Mouse (Mus musculus) hindbrain, postnatal 0 days (tissue): Measurements from ENCODE around the gene Tmem246. TPM values are rescaled to one million over a fixed set of nuclear protein-coding genes. Genes with fewer than 3 reads are reported as not detected.

Experiments
- ATAC-seq: fragments of 200-750 bp; cut with Nextera tagmentation; 2 replicates; pipeline ENCODE4 v1.8.0; 2017; ENCODE audit warnings: mild to moderate bottlenecking, moderate TSS enrichment, moderate library complexity
- DNase-seq: peaks from one replicate; pipeline ENCODE4 v3.0.0-alpha.2; 2015; ENCODE audit warnings: low spot score
- H3K27ac ChIP-seq: fragments of 300-500 bp; sonication (generic); 2 replicates; pipeline ENCODE4 v1.5.1; 2014; ENCODE audit warnings: mild to moderate bottlenecking
- H3K27me3 ChIP-seq: fragments of 300-500 bp; sonication (generic); 2 replicates; pipeline ENCODE4 v1.6.1; 2014; ENCODE audit warnings: low read length, mixed read lengths; ENCODE audit not compliant: insufficient read depth
- H3K36me3 ChIP-seq: fragments of 300-500 bp; sonication (generic); 2 replicates; pipeline ENCODE4 v1.6.1; 2014; ENCODE audit warnings: low read length, mixed read lengths; ENCODE audit not compliant: insufficient read depth
- H3K4me1 ChIP-seq: fragments of 300-500 bp; sonication (generic); 2 replicates; pipeline ENCODE4 v1.6.1; 2014; ENCODE audit warnings: antibody characterized with exemption, low read length, mixed read lengths; ENCODE audit not compliant: insufficient read depth
- H3K4me2 ChIP-seq: fragments of 300-500 bp; sonication (generic); 2 replicates; pipeline ENCODE4 v1.6.1; 2014; ENCODE audit warnings: low read depth, mild to moderate bottlenecking, low read length, moderate library complexity, mixed read lengths
- H3K4me3 ChIP-seq: fragments of 300-500 bp; sonication (generic); 2 replicates; pipeline ENCODE4 v1.5.1; 2014; ENCODE audit warnings: low read length
- H3K9ac ChIP-seq: fragments of 300-500 bp; sonication (generic); replicated peaks from 2 replicates; pipeline ENCODE4 v1.6.1; 2014; ENCODE audit warnings: mild to moderate bottlenecking, low read length, moderate library complexity, mixed read lengths
- H3K9me3 ChIP-seq: fragments of 300-500 bp; sonication (generic); 2 replicates; pipeline ENCODE4 v1.6.1; 2016; ENCODE audit warnings: low read length, mixed read lengths
- CTCF ChIP-seq: IDR thresholded peaks from 2 replicates; pipeline ENCODE4 v1.5.1; 2016; ENCODE audit warnings: antibody characterized with exemption, control low read depth, low read depth
- WGBS: fragments of 180-500 bp; shearing (Covaris S2); extraction: QIAGEN DNeasy Blood & Tissue Kit; methylation state at CpG from one replicate; pipeline ENCODE4 v1.1.7; 2014; 5-methylcytosine and 5-hydroxymethylcytosine counted together
- polyA plus RNA-seq: library from polyadenylated mRNA; unstranded; fragments of >200 nt; fragmentation: Nextera tagmentation; extraction: Ambion mirVana; gene quantifications from 2 replicates; pipeline ENCODE4 v1.2.1, GENCODE M21; 2015
- total RNA-seq: library from RNA; depleted of rRNA; stranded (reverse); fragments of >200 nt; gene quantifications from 2 replicates; pipeline ENCODE4 v1.2.3, GENCODE M21; 2014; rRNA removed

Gene Tmem246
- total RNA-seq (191 and 232 TPM in 2 replicates), polyA plus RNA-seq (151 and 158 TPM in 2 replicates)

DNA sequence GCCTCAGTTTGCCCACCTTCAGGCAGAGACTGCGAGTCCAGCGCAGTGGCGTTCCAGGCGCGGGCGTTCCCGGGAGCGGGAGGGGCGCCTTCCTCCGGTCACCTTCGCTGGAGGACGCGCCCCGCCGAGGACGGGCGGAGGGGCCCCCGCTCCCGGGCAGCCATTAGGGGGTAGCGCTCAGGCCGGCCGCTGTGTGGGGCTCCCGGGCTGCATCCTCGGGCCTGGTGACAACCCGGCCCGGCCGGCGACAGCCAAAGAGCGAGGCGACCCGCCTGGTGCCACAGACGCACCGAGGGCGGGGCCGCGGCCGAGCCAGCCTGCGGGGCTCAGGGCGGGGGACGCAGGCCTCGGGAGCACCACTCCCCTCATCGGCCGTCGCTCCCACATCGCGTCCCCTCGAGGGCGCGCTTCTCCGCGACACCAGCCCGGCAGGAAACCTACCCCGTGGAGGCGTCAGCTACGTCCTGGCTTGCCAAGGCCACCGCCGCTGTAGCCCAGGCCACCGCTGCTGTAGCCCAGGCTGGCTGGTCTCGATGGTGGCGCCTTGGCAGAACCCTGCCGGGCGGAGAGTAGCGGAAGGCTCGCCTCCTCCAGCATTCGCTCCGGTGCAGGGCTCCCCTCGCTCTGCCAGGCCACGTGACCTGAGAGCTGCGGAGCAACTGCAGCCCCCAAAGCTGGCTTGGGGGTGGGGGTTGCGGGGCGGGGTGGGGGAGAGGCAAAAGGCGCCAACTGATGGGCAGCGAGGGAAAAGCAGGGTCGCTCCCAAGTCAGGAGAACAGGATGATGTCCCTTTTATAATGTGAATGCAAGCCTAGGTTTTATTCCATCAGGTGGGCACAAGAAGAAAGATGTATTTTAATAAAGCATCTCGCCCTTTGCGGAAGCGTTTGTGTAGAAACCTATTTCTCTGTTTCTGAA, at the start of gene Tmem246:
Tmem246 (minus strand) TSS at position 694 of the 918 bp plus-strand sequence.
- Histone ChIP-seq H3K4me3 (peak within 1 kb of the TSS; percentile 78), H3K36me3 (no peaks in the 10 kb centered on the region), H3K4me2 (peak within 1 kb of the TSS; percentile 84), H3K27me3 (no peaks in the 10 kb centered on the region), H3K4me1 (no peaks in the 10 kb centered on the region), H3K27ac (peak within 1 kb of the TSS; percentile 93), H3K9me3 (no peaks in the 10 kb centered on the region), H3K9ac (peak within 1 kb of the TSS; percentile 90)
- DNase-seq (peak; percentile 90), ATAC-seq (peak; percentile 94)
- WGBS = under 1% methylated on average over 73 of the region's 77 CpGs
- TF ChIP-seq CTCF = peak; percentile 33

- WGBS = 71% methylated on average over 2 of the region's 2 CpGs
- H3K36me3 ChIP-seq = peaks cover 50% of the 10 kb centered on the region
- DNase-seq (peak; percentile 27), ATAC-seq (no peak)
- no peak overlapping the region for H3K4me3 ChIP-seq
- H3K27me3 ChIP-seq = no peaks in the 10 kb centered on the region
- no peak overlapping the region for H3K27ac ChIP-seq
- H3K4me1 ChIP-seq = no peaks in the 10 kb centered on the region
- no peak; the same call in 1 of the 2 replicates for TF ChIP-seq CTCF
- no peaks in the 10 kb centered on the region for H3K9me3 ChIP-seq
- H3K9ac ChIP-seq = no peak overlapping the region
- no peak overlapping the region for H3K4me2 ChIP-seq
Observed at GRCm38 (mm10) chr4:49639913-49640312, 42.2 kb upstream of the Tmem246 start.

- no peaks in the 10 kb centered on the region for H3K27me3 ChIP-seq
- H3K4me3 ChIP-seq = no peak overlapping the region
- no peak overlapping the region for H3K27ac ChIP-seq
- peaks cover 7% of the 10 kb centered on the region; the same call in 1 of the 2 replicates for H3K4me1 ChIP-seq
- no peak for TF ChIP-seq CTCF
- H3K4me2 ChIP-seq = no peak overlapping the region
- WGBS = 83% methylated on average over 11 of the region's 11 CpGs
- DNase-seq (no peak), ATAC-seq (no peak)
- peaks cover 38% of the 10 kb centered on the region for H3K36me3 ChIP-seq
- H3K9ac ChIP-seq = no peak overlapping the region
- H3K9me3 ChIP-seq = no peaks in the 10 kb centered on the region
Observed at GRCm38 (mm10) chr4:49637821-49638220, 40.1 kb upstream of the Tmem246 start.

DNA sequence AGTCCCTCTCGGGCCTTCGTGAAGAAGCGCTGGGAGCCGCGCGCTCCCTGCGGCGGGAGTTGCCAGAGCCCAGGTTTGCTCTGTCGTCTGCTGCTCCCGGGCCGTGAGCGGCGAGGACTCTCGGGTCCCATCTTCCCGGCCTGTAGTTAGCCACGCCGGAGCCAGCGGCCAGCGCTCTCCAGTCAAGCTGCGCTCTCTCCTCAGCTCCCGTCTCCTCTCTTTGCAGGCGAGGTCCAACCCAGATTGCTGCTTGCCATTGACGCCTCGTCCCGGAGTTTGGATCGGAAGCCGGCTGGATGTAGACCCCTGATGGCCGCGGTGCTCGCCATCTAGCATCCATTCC, 34.4 kb upstream of the Tmem246 start:
- ATAC-seq (peak; percentile 82; the same call in 1 of the 2 replicates), DNase-seq (no peak)
- H3K4me2 ChIP-seq = peak overlapping the region; percentile 77
- peaks cover 7% of the 10 kb centered on the region; the same call in 1 of the 2 replicates for H3K4me1 ChIP-seq
- peaks cover 10% of the 10 kb centered on the region for H3K36me3 ChIP-seq
- peak overlapping the region; percentile 91 for H3K27ac ChIP-seq
- under 1% methylated on average over 30 of the region's 30 CpGs for WGBS
- no peak; the same call in 1 of the 2 replicates for TF ChIP-seq CTCF
- peak overlapping the region; percentile 65 for H3K9ac ChIP-seq
- H3K9me3 ChIP-seq = no peaks in the 10 kb centered on the region
- peak overlapping the region; percentile 62 for H3K4me3 ChIP-seq
- H3K27me3 ChIP-seq = no peaks in the 10 kb centered on the region

DNA sequence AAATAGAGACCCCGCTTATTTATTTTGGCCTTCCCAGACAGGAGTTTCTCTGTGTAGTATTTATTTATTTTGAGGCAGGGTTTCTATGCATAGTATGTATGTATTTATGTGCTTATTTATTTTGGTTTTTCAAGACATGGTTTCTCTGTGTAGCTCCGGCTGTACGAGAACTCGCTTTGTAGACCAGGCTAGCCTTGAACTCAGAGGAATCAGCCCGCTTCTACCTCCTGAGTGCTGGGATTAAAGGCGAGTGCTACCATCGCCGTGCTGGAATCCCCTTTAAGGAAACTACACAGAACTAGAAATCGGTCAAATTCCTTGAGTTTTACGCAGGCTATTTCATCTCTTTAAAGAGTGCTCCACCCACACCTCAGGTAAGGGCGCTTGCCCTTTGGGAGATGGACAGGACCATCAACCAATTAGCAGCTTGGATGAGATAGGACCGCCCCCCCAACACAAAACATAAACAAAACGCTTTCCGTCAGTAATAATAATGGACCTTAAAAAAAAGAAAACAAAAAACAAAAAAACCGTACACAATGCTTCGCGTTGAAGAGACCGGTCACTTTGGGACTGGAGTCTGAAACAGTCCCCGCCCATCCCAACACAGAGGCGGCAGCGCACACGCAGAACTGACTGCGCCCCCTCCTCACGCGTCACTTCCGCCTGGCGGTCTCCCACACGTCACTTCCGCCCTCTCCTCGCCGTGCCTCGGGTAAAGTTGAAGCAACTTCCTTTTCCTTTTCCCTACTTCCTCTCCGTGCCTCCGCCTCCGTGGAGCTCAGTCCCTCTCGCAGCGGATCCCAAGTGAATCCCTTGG, 33.9 kb upstream of the Tmem246 start, which contains the start of gene Rnf20:
Rnf20 (plus strand) TSS at position 688 of the 820 bp plus-strand sequence.
- peak within 1 kb of the TSS; percentile 65 for H3K9ac ChIP-seq
- peak within 1 kb of the TSS; percentile 77 for H3K4me2 ChIP-seq
- no peak; the same call in 1 of the 2 replicates for TF ChIP-seq CTCF
- ATAC-seq = peak; percentile 98
- DNase-seq = peak; percentile 98
- H3K36me3 ChIP-seq = peaks cover 6% of the 10 kb centered on the region
- H3K4me3 ChIP-seq = peak within 1 kb of the TSS; percentile 62
- peak within 1 kb of the TSS; percentile 91 for H3K27ac ChIP-seq
- H3K4me1 ChIP-seq = peaks cover 7% of the 10 kb centered on the region; the same call in 1 of the 2 replicates
- 4% methylated on average over 37 of the region's 37 CpGs for WGBS
- H3K27me3 ChIP-seq = no peaks in the 10 kb centered on the region
- no peaks in the 10 kb centered on the region for H3K9me3 ChIP-seq

GRCm38 (mm10) chr4:49628941-49629340, 31.3 kb upstream of the Tmem246 start:
- Histone ChIP-seq H3K4me1 (peaks cover 7% of the 10 kb centered on the region; the same call in 1 of the 2 replicates), H3K4me2 (no peak overlapping the region), H3K27ac (no peak overlapping the region), H3K9ac (no peak overlapping the region), H3K36me3 (no peaks in the 10 kb centered on the region), H3K27me3 (no peaks in the 10 kb centered on the region), H3K4me3 (no peak overlapping the region), H3K9me3 (no peaks in the 10 kb centered on the region)
- ATAC-seq (no peak), DNase-seq (no peak)
- WGBS = 79% methylated on average over 5 of the region's 5 CpGs
- TF ChIP-seq CTCF = no peak
